Mouse (Mus musculus): Measurements from ENCODE around the gene Scn7a. TPM values are rescaled to one million over a fixed set of nuclear protein-coding genes. Genes with fewer than 3 reads are reported as not detected.

Scn7a gene
- total RNA-seq (2021) = 1 to 10 TPM; 2.2 to 2.3 TPM
- long read RNA-seq, experiment 1, partial matches to known transcripts = 0 of 1 reads
- long read RNA-seq, experiment 1, other reads (novel, unspliced or antisense) = 1 of 1 reads
- long read RNA-seq, experiment 2 = 0 reads

DNA sequence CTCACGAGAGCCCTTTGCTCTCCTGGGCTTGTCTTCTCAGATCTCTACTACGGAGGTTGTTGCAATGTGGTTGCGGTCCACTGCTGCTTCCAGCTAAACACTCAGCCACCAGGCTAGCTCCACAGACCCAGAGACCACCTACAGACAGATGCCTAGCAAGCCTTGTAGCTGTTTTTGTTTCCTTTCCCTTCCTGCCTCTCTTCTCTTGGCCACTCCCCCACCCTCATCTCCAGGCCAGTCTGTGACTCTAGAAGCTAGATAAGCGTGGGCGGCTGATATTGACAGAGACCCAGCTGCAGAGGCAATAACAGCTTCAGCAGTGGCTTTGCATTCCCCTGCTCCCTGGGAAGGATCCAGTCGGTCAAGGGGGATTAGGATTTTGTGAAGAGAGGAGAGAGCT lies at the start of gene Scn7a:
Gene Scn7a (minus strand): TSS at position 150 of the 400 bp plus-strand sequence.
- TF ChIP-seq CTCF (IDR thresholded peaks at IDR 0.05) = no peak
- Histone ChIP-seq H3K27ac (peak within 1 kb of the TSS; percentile 62), H3K4me3 (peak within 1 kb of the TSS; percentile 63)
- intact Hi-C loops (cut with DNase I) = no loop called here
- peak; percentile 24 for DNase-seq

DNA sequence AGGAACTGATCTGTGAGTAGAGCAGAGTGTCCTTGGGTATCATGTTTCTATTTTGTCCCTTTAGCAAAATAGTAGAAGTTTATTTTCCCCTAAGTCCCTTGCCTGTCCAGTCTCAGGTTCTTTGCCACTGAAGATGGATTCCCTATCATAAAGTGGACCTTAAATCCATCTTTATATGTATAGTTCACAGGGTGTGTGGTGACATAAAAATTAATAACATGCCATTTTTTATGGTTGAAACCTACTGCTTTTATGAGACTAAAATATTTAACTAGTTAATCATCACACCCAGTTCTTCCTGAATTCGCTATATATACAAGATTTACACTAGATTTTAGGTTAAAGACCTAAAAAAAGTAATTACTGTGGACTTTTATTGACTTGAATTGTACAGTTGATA lies 43.0 kb upstream of the Scn7a start:
- no peak overlapping the region for H3K27ac ChIP-seq
- TF ChIP-seq CTCF (IDR thresholded peaks at IDR 0.05) = no peak
- DNase-seq = no peak
- intact Hi-C loops (cut with DNase I) = no loop called here
- no peak overlapping the region for H3K4me3 ChIP-seq

DNA sequence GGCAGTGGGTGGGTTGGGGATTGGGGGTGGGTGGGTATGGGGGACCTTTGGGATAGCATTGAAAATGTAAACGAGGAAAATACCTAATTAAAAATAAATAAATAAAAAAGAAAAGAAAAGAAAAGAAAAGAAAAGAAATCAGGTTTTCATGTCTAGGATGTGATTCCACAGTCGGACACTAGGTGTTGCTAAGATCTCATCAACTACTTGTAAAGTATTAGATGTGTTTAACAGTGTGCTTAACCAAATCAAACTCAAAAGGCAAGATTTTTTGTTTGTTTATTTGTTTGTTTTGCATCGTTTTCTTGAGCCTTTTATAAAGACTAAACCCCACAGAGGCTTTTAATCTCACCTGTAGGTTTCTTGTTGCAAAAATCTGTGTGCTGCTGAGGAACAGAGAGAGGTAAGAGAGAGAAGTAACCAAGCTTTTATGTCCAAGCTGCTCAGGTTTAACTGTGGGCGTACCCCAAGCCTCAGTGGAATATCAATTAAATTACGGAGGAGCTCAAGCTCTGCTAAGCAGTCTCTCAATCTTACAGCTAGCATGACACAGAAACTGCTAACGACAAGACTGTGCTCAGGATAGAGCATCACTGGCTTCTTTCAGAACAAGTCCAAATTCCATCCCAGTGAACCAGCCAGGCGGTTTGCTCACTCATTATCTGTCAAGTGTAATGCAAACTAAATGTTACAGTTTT lies 35.3 kb upstream of the Scn7a start:
- Histone ChIP-seq H3K4me3 (no peak overlapping the region), H3K27ac (no peak overlapping the region)
- DNase-seq = no peak
- intact Hi-C loops (cut with DNase I) = no loop called here
- TF ChIP-seq CTCF (IDR thresholded peaks at IDR 0.05) = peak; percentile 27; the same call in 1 of the 2 replicates

DNA sequence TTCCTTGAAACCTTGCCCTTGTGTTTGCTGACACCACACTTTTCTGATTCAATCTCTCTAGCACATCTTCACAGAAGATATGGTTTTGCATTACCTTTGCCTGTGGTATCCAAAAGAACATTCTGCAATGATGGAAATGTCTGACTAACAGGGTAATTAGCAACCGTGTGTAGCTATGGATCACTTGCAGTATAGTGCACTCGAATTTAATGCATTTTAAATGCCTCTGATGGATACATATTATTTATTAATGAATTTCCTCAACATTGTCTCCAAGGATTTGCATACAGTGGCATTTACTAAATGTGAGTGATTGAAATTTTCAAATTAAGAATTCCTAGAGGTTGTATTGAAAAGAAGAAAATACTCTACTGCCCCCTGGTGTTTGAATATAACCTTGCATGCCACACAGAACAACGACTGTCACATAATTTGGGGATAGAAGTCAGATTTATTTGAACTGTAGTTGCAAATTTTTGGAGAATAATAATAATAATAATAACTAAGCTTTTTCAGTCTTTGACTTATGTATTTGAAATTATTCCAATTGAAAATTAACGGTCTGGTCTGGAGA lies 15.0 kb upstream of the Scn7a start:
- H3K4me3 ChIP-seq = no peak overlapping the region
- DNase-seq = no peak
- H3K27ac ChIP-seq = no peak overlapping the region
- TF ChIP-seq CTCF (IDR thresholded peaks at IDR 0.05) = peak; percentile 74
- intact Hi-C loops (cut with DNase I) = no loop called here

DNA sequence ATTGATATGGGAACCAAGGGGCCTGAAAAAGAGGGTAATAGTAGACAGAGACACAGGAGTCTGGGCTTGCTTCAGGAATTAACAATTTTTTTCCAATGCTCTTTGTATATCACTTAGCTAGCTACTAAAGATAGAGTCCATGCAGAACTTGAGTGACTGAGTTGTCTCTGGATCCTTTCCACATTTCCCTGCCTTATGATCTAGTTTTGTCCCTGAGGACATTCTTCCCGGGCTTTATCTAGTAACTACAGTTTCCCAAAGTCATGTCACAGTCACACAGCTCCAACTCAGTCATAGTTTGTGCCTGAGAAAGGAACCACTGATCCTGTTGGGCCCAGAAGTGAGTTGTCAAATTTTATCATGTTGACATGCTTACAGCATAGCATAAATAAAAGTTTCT lies 12.8 kb upstream of the Scn7a start:
- intact Hi-C loops (cut with DNase I) = no loop called here
- no peak overlapping the region for H3K27ac ChIP-seq

GRCm38 (mm10) chr2:66791629-66792028 lies 6.9 kb upstream of the Scn7a start:
- no peak overlapping the region for H3K4me3 ChIP-seq
- no peak for DNase-seq
- H3K27ac ChIP-seq = no peak overlapping the region
- intact Hi-C loops (cut with DNase I) = no loop called here
- TF ChIP-seq CTCF (IDR thresholded peaks at IDR 0.05) = no peak

More for the DNA sequence above, 12.8 kb upstream of the Scn7a start:
- no peak overlapping the region for H3K4me3 ChIP-seq
- no peak for DNase-seq
- no peak for TF ChIP-seq CTCF (IDR thresholded peaks at IDR 0.05)

GRCm38 (mm10) chr2:66780884-66781283 lies 3.8 kb downstream of the Scn7a start:
- intact Hi-C loops (cut with DNase I) = no loop called here
- no peak for TF ChIP-seq CTCF (IDR thresholded peaks at IDR 0.05)

GRCm38 (mm10) chr2:66767980-66768379 lies 16.7 kb downstream of the Scn7a start:
- Histone ChIP-seq H3K27ac (no peak overlapping the region), H3K4me3 (no peak overlapping the region)
- intact Hi-C loops (cut with DNase I) = no loop called here
- TF ChIP-seq CTCF (IDR thresholded peaks at IDR 0.05) = no peak
- no peak for DNase-seq

More at GRCm38 (mm10) chr2:66780884-66781283, 3.8 kb downstream of the Scn7a start:
- Histone ChIP-seq H3K4me3 (no peak overlapping the region), H3K27ac (peak overlapping the region; percentile 41)
- peak; percentile 63 for DNase-seq

- DNase-seq = no peak
- no peak overlapping the region for H3K4me3 ChIP-seq
- no peak overlapping the region for H3K27ac ChIP-seq
- no peak for TF ChIP-seq CTCF (IDR thresholded peaks at IDR 0.05)
- intact Hi-C loops (cut with DNase I) = no loop called here
Observed at GRCm38 (mm10) chr2:66765170-66765569, 19.5 kb downstream of the Scn7a start.

DNA sequence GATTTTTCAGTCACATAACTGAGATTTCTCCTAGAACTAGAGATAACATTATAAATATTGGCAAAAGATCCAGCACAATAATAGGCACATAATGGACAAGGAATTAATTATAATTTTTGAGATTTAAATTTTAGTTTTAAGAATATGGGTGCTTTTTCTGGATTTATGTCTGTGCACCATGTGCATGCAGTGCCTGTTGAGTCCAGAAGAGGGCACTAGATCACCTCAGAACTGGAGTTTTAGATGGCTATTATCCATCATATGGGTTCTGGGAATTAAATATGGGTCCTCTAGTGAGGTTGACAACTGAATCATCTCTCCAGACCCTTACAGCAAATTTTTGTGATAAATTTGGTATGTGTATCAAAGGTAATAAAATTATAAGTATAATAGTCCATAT lies 21.8 kb downstream of the Scn7a start:
- H3K27ac ChIP-seq = no peak overlapping the region
- no peak overlapping the region for H3K4me3 ChIP-seq
- DNase-seq = peak; percentile 19
- intact Hi-C loops (cut with DNase I) = no loop called here
- peak; percentile 54 for TF ChIP-seq CTCF (IDR thresholded peaks at IDR 0.05)

DNA sequence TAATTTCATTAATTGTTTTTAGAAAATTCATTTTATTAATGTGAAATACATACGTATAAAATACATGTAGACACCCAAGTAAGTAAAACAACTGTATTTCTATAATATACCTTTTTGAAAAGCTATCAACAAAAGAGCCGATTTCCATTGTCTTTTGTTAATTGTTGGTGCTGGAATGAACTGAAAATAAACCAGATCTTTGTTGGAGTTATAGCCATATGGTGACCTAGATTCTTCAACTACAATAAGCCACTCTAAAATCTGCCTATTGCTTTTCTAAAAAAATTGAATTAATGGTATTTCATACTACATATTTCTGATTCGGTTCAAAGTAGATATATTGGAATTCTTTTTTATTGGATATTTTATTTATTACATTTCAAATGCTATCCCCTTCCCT lies 56.7 kb downstream of the Scn7a start:
- no peak overlapping the region for H3K4me3 ChIP-seq
- intact Hi-C loops (cut with DNase I) = no loop called here
- no peak for TF ChIP-seq CTCF (IDR thresholded peaks at IDR 0.05)
- DNase-seq = no peak
- H3K27ac ChIP-seq = no peak overlapping the region

- no peak overlapping the region for H3K4me3 ChIP-seq
Observed at GRCm38 (mm10) chr2:66727585-66727974, 57.1 kb downstream of the Scn7a start.

GRCm38 (mm10) chr2:66726878-66727584 lies 57.7 kb downstream of the Scn7a start:
- Histone ChIP-seq H3K27ac (no peak overlapping the region), H3K4me3 (no peak overlapping the region)
- DNase-seq = no peak
- intact Hi-C loops (cut with DNase I) = no loop called here
- TF ChIP-seq CTCF (IDR thresholded peaks at IDR 0.05) = no peak

More at GRCm38 (mm10) chr2:66727585-66727974, 57.1 kb downstream of the Scn7a start:
- no peak for DNase-seq
- H3K27ac ChIP-seq = no peak overlapping the region
- TF ChIP-seq CTCF (IDR thresholded peaks at IDR 0.05) = no peak
- intact Hi-C loops (cut with DNase I) = no loop called here

Measured in gastrocnemius, adult 2 months (tissue).